Comparison of ENCODE assay signal across 26 mouse cellular contexts in genomic region chr11:75325969-75326311, GRCm38 (mm10). TPM values are rescaled to one million over a fixed set of nuclear protein-coding genes. Genes with fewer than 3 reads are reported as not detected.
DNase-seq lines count a peak whose midpoint lies in the region; ATAC-seq and TF ChIP-seq lines count a peak whose summit lies in the region.
"Had no signal": no experiment of that assay in that cellular context is flagged by ENCODE, and none has a peak within 500 bp of the region (broad histone marks: within the 10 kb centered on the region; RNA-seq: fewer than 3 reads in every experiment).

No protein-coding gene starts in this region.

- H3K4me1 ChIP-seq in intestine, embryonic 16.5 days (ENCODE audit: control insufficient read depth, insufficient read depth, low read length): peaks cover 13% of the 10 kb centered on the region
- peaks cover 15% of the 10 kb centered on the region for H3K4me1 ChIP-seq in intestine, embryonic 15.5 days (replicated peaks)
- peaks cover 12% of the 10 kb centered on the region for H3K4me1 ChIP-seq in lung, embryonic 14.5 days (ENCODE audit: insufficient read depth)
- peaks cover 20% of the 10 kb centered on the region for H3K4me1 ChIP-seq in stomach, embryonic 16.5 days (ENCODE audit: control insufficient read depth, insufficient read depth, low read length)

- peak overlapping the region; percentile 17; the same call in 1 of the 2 replicates for H3K27ac ChIP-seq in intestine, embryonic 16.5 days (ENCODE audit: low read length)
- H3K27ac ChIP-seq in intestine, embryonic 15.5 days: no peak overlapping the region
- peak overlapping the region; percentile 44 for H3K27ac ChIP-seq in lung, embryonic 14.5 days (ENCODE audit: low read depth)
- no peak overlapping the region for H3K27ac ChIP-seq in stomach, embryonic 16.5 days (ENCODE audit: low read length)
- H3K27ac ChIP-seq: embryonic facial prominence, embryonic 10.5 days; forebrain, embryonic 10.5 days; hindbrain, embryonic 14.5 days; kidney, postnatal 0 days; limb, embryonic 12.5 days; midbrain, embryonic 12.5 days; neural tube, embryonic 12.5 days had no signal

- no peaks in the 10 kb centered on the region for H3K9me3 ChIP-seq in intestine, embryonic 16.5 days (ENCODE audit: control insufficient read depth, low read length)
- no peaks in the 10 kb centered on the region for H3K9me3 ChIP-seq in intestine, embryonic 15.5 days
- H3K9me3 ChIP-seq in lung, embryonic 14.5 days (ENCODE audit: low read depth, low read length): no peaks in the 10 kb centered on the region
- no peaks in the 10 kb centered on the region for H3K9me3 ChIP-seq in stomach, embryonic 16.5 days (replicated peaks; ENCODE audit: control insufficient read depth, low read length)
- H3K9me3 ChIP-seq: embryonic facial prominence, embryonic 10.5 days; forebrain, embryonic 10.5 days; G1E; heart, embryonic 12.5 days; limb, embryonic 12.5 days; midbrain, embryonic 12.5 days; neural tube, embryonic 12.5 days had no signal

- no peaks in the 10 kb centered on the region for H3K36me3 ChIP-seq in intestine, embryonic 16.5 days (ENCODE audit: control insufficient read depth, insufficient read depth, low read length)
- peaks cover 5% of the 10 kb centered on the region; the same call in 1 of the 2 replicates for H3K36me3 ChIP-seq in intestine, embryonic 15.5 days
- peaks cover 38% of the 10 kb centered on the region for H3K36me3 ChIP-seq in lung, embryonic 14.5 days (ENCODE audit: insufficient read depth)
- no peaks in the 10 kb centered on the region for H3K36me3 ChIP-seq in stomach, embryonic 16.5 days (ENCODE audit: control insufficient read depth, insufficient read depth, low read length)

- H3K27me3 ChIP-seq in intestine, embryonic 16.5 days (replicated peaks; ENCODE audit: control insufficient read depth, insufficient read depth, low read length): no peaks in the 10 kb centered on the region
- H3K27me3 ChIP-seq in intestine, embryonic 15.5 days (replicated peaks): no peaks in the 10 kb centered on the region
- H3K27me3 ChIP-seq in lung, embryonic 14.5 days (ENCODE audit: insufficient read depth, low read length): no peaks in the 10 kb centered on the region
- no peaks in the 10 kb centered on the region for H3K27me3 ChIP-seq in stomach, embryonic 16.5 days (ENCODE audit: control insufficient read depth, insufficient read depth, low read length)
- H3K27me3 ChIP-seq: CH12.LX; heart, embryonic 12.5 days; limb, embryonic 12.5 days; midbrain, embryonic 12.5 days; neural tube, embryonic 12.5 days; Patski had no signal

- H3K9ac ChIP-seq in intestine, embryonic 16.5 days (ENCODE audit: low read depth, low read length): no peak overlapping the region
- no peak overlapping the region for H3K9ac ChIP-seq in intestine, embryonic 15.5 days
- H3K9ac ChIP-seq in lung, embryonic 14.5 days: no peak overlapping the region
- 0 out of 2 replicates have a peak overlapping the region, but pooled peaks have one; percentile 9 for H3K9ac ChIP-seq in stomach, embryonic 16.5 days (ENCODE audit: low read length)
- H3K9ac ChIP-seq: heart, embryonic 12.5 days; hindbrain, embryonic 14.5 days; limb, embryonic 12.5 days; midbrain, embryonic 12.5 days; neural tube, embryonic 12.5 days had no signal

- peak; percentile 56 for ATAC-seq in intestine, embryonic 16.5 days
- no peak for ATAC-seq in intestine, embryonic 15.5 days
- peak; percentile 49 for ATAC-seq in lung, embryonic 14.5 days (ENCODE audit: insufficient read depth)
- ATAC-seq in granulocyte monocyte progenitor cell, adult 5-6 weeks (replicated peaks; ENCODE audit: poor library complexity, severe bottlenecking): peak; percentile 61
- no peak for ATAC-seq in stomach, embryonic 16.5 days (ENCODE audit: insufficient read depth, low FRiP score)
- no peak for ATAC-seq in monocyte, adult 5-6 weeks (replicated peaks; ENCODE audit: insufficient number of reproducible peaks, low FRiP score, low TSS enrichment, poor library complexity, severe bottlenecking)
- ATAC-seq: forebrain, embryonic 16.5 days; inflammation-experienced regulatory T-cells, adult 6 months; Patski had no signal

- H3K4me3 ChIP-seq in intestine, embryonic 16.5 days (ENCODE audit: low read length): no peak overlapping the region
- no peak overlapping the region for H3K4me3 ChIP-seq in intestine, embryonic 15.5 days (replicated peaks)
- H3K4me3 ChIP-seq in lung, embryonic 14.5 days (ENCODE audit: low read depth, low read length): no peak overlapping the region
- H3K4me3 ChIP-seq in stomach, embryonic 16.5 days (replicated peaks; ENCODE audit: low read length): no peak overlapping the region
- H3K4me3 ChIP-seq: embryonic facial prominence, embryonic 10.5 days; forebrain, embryonic 10.5 days; heart, embryonic 12.5 days; limb, embryonic 12.5 days; midbrain, embryonic 12.5 days; neural tube, embryonic 12.5 days had no signal

- 32% methylated on average over 7 of the region's 7 CpGs for whole genome bisulfite sequencing in intestine, embryonic 16.5 days
- 22% methylated on average over 7 of the region's 7 CpGs for WGBS in intestine, embryonic 15.5 days
- 44% methylated on average over 7 of the region's 7 CpGs for WGBS in lung, embryonic 14.5 days
- 38% methylated on average over 7 of the region's 7 CpGs for WGBS in stomach, embryonic 16.5 days

- no peak overlapping the region for H3K4me2 ChIP-seq in intestine, embryonic 16.5 days (ENCODE audit: low read depth, low read length)
- H3K4me2 ChIP-seq in intestine, embryonic 15.5 days (replicated peaks): no peak overlapping the region
- H3K4me2 ChIP-seq in lung, embryonic 14.5 days: 0 out of 2 replicates have a peak overlapping the region, but pooled peaks have one; percentile 35
- H3K4me2 ChIP-seq in stomach, embryonic 16.5 days (ENCODE audit: low read depth, low read length): no peak overlapping the region
- H3K4me2 ChIP-seq: heart, embryonic 12.5 days; hindbrain, embryonic 14.5 days; limb, embryonic 12.5 days; midbrain, embryonic 12.5 days; neural tube, embryonic 12.5 days had no signal

- TF ChIP-seq CTCF in lung, embryonic 14.5 days (IDR thresholded peaks at IDR 0.05; ENCODE audit: low read depth): no peak

- DNase-seq in lung, embryonic 14.5 days: peak; percentile 54
- no peak for DNase-seq in lung, postnatal 25 days (ENCODE audit: low spot score)
- DNase-seq: adrenal gland, adult 2 months; cerebellum, adult 11 months; cerebellum, adult 9-11 months; gastrocnemius, postnatal 14 days; heart, postnatal 36 days; right cerebral cortex, postnatal 14 days had no signal

RNA-seq across cellular contexts. Expression of gene Rpa1, which starts 22.2 kb away (rescaled TPM):
- polyA plus RNA-seq in intestine, embryonic 16.5 days (2015; fragmentation: Nextera tagmentation; extraction: Ambion mirVana): 82.8 and 91.9 TPM in 2 replicates
- 86.2 and 100 TPM in 2 replicates for polyA plus RNA-seq in intestine, embryonic 15.5 days (2015; fragmentation: Nextera tagmentation; extraction: Ambion mirVana)
- polyA plus RNA-seq in lung, embryonic 14.5 days (2014; fragmentation: Nextera tagmentation; extraction: Ambion mirVana): 185 and 186 TPM in 2 replicates
- total RNA-seq in granulocyte monocyte progenitor cell, adult 5-6 weeks (2014; fragmentation: Nextera tagmentation): 86.4 and 106 TPM in 2 replicates
- 200 and 207 TPM in 2 replicates for total RNA-seq in granulocyte monocyte progenitor cell, adult 5-6 weeks (2017)
- 111 and 112 TPM in 2 replicates for polyA plus RNA-seq in stomach, embryonic 16.5 days (2015; fragmentation: Nextera tagmentation; extraction: Ambion mirVana)
- total RNA-seq in monocyte, adult 5-6 weeks (2017): 80.4 to 103 TPM (median 85.0 TPM) in 3 replicates

RNA-seq across cellular contexts. Expression of gene Smyd4, which starts 22.3 kb away (rescaled TPM):
- polyA plus RNA-seq in intestine, embryonic 16.5 days (2015; fragmentation: Nextera tagmentation; extraction: Ambion mirVana): 7.2 and 8.2 TPM in 2 replicates
- polyA plus RNA-seq in intestine, embryonic 15.5 days (2015; fragmentation: Nextera tagmentation; extraction: Ambion mirVana): 9.2 and 9.3 TPM in 2 replicates
- 14.2 and 17.3 TPM in 2 replicates for polyA plus RNA-seq in lung, embryonic 14.5 days (2014; fragmentation: Nextera tagmentation; extraction: Ambion mirVana)
- 11.7 and 12.6 TPM in 2 replicates for total RNA-seq in granulocyte monocyte progenitor cell, adult 5-6 weeks (2014; fragmentation: Nextera tagmentation)
- total RNA-seq in granulocyte monocyte progenitor cell, adult 5-6 weeks (2017): 11.2 and 12.3 TPM in 2 replicates
- 8.1 and 9.8 TPM in 2 replicates for polyA plus RNA-seq in stomach, embryonic 16.5 days (2015; fragmentation: Nextera tagmentation; extraction: Ambion mirVana)
- 11.4 to 20.4 TPM (median 12.6 TPM) in 3 replicates for total RNA-seq in monocyte, adult 5-6 weeks (2017)

Comparison
In these comparisons a context has a peak if more than half of its experiments do, and no peak if none do; other contexts are left out.
1. ATAC-seq: peak in intestine, embryonic 16.5 days (single experiment), lung, embryonic 14.5 days (single experiment) and granulocyte monocyte progenitor cell, adult 5-6 weeks (single experiment); none in intestine, embryonic 15.5 days (single experiment), stomach, embryonic 16.5 days (single experiment) and monocyte, adult 5-6 weeks (single experiment).
2. H3K27ac ChIP-seq: peak in intestine, embryonic 16.5 days (single experiment) and lung, embryonic 14.5 days (single experiment); none in intestine, embryonic 15.5 days (single experiment) and stomach, embryonic 16.5 days (single experiment).